Mouse (Mus musculus) lung, postnatal 4 days (tissue): ENCODE measurements around the gene Deup1.

Experiments used
- DNase-seq, 2 experiments: peaks; one replicate each; pipeline ENCODE4 v3.0.0; 2021

Deup1 gene

DNA sequence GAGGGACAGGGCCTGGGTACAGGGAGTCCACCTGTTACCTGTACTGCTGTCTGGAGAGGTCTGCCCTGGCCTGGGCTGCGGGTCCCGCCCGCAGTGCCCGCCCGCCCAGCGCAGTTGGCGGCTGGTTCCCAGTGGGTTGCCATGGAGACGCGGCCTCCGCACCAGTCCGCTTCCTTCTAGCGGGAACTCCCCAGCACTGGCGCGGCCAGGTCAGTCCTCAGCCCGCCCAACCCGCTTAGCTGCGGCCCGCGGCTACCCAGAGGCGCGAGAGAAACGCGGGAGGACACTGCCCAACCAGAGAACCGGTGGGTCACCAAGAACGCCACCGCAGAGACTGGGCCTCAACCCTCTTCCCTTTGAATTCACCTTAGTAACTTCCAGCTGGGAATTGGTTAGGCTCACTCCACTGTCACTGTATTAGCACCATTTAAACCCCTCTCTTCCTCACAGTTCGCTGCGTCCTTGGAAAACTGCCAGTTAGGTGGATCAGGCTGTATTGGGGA lies at the start of gene Deup1:
TSS of gene Deup1 (minus strand) at position 149 of the 503 bp plus-strand sequence.
- peak; percentile 45 to 60 for DNase-seq

DNA sequence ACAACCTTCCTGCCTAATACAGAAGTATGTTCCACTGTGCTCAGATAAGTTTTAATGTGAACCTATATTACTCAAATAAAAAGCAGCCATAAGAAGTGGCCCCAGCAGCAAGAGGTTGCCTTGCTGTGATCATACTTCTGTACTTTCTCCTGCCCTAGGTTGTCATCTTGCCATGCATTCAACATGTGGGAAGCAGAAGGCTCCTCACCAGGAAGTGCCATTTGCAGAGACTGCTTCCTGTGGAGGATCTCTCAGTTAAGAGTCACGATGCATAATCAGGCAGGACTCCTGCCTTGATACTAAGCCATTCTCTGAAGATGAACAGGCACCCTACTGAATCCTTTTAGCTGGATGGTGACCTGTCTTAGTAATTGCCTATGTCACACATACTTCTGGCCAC lies 44.5 kb upstream of the Deup1 start:
- DNase-seq = no peak

DNA sequence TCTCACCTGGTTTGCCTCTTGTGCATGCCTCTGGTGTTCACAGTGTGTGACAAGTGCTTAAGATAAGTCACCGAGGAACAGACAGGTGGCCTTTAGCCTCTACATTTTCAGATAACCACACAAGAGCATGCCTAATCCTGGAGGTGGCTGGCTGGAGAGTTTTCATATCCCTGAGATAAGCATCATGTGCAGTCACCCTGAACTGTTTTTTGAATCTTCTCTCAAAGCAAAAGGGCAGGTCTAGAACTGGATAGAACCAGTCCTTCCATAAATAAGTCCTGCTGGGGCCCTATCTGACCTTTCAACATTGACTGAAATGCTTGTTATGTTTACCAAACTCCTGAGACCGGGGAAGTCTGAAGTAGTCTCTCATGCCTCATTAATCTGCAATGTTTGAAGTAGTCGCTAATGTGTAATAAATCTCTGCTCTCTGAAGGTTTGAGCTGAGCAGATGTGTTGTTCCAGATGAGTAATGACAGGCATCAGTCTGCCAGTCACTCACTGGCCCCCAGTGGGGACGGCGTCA lies 42.3 kb upstream of the Deup1 start:
- DNase-seq = peak in 1 of 2 experiments; percentile 11

DNA sequence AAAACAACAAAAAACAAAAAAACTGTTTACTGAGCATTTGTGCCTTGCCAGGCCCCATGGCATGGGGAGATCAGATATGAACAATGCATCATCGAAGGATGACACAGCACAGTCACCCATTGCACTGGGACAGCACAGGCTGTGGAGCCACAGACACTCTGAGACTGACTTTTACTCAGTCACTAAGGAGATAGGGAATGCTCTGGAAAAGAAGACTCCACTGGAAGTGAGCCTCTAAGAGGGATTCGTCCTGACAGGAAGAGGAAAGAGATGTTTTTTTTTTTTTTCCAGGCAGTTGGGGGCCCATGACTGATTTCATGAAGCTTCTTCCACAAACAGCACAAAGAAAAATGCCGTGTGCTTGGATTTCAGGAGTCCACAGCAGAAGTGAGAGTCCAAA lies 41.7 kb upstream of the Deup1 start:
- no peak for DNase-seq

DNA sequence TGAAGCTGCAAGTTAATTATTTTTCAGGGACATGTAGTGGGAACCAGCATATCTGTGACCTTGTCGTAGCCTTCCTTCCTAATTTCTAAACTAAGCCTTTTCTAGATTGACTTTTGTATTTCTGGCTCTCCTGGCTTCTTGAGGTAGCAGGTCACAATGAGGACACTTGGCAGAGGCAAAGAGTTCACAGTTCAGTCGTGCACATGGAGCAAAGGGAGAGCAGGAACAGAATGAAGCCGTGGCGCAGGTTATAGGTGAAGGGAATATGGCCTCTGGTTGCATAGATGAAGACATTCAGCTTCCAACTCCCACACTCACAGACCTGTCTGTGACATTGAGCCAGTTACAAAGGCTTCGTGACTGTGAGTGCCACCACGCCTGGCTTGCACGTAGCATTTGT lies 36.9 kb upstream of the Deup1 start:
- no peak for DNase-seq

DNA sequence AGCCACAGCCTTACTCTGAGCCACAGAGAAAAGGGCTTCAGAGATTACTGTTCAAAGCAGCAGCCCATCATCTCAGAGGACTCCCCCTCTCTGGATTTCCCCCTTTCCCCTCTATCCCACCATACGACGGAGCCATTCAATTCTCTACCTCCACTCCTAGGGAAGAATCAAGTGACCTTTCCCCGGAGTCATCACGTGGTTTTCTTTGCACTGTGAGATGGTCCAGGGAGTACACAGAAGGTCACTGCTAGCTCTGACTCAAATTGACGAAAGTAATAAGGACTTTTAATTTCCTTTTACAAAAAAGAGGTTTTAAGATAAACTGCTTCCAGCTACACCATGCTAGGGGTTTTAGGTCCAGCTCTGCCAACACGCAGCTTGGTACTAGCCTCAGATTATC lies 31.3 kb upstream of the Deup1 start:
- no peak for DNase-seq

DNA sequence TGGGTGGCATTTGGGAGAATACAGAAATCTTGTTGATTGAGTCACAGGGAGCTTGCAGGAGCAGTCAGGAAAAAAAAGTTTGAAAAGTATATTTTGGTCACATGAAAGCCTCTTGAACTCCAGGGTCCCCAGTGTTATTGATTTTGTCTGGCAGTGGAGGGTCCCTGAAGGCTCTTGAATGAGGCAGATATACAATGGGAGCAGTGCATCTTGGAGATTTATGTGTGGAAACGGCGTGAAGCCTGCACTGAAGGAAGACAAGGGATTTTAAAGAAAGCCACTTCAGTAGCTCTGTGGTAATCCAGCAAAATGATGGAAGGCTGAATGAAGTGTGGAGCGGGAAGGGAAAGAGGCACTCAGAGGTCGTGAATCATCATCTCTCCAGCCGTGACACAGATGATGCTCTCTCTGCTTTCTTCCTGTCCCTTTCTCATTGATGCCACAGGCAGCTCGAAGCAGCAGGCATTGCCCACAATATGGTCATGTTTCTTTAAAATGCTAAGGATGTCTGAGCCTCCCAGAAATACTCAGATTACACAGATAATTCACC lies 30.6 kb upstream of the Deup1 start:
- DNase-seq = no peak

DNA sequence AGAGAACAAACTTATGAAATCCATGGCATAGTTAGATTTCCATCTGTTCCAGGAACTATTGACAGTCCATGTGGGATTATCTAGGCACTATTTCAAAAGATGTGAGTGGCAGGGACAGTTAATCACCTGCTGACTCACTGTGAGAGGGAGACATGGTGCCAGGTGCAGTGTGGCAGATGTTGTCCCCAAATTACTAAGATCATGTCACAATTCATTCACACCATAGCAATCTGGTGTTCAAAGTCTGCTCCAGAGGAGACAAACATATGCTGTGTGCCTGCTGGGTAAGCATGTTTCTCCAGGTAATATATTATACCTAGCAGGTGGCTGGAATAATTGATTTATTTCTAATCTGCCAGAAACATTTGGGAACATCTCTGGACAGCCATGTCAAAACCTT lies 25.3 kb upstream of the Deup1 start:
- no peak for DNase-seq

DNA sequence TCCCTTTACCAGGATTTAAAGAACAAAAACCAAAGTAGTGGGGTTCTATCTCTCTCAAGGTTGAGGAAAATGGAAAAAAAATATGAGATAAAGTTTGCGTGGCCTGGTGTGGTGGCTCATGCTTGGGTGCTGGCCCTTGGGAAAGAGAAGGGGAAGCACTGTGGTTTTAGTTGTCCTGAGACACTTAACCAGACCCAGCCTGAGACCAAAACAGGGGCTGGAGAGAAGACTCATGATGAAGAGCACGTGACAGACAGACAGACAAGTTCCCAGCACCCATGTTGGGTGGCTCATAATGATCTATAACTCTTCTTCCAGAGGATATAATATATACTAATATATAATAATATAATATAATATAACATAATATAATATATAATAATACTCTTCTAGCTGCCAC lies 22.2 kb upstream of the Deup1 start:
- DNase-seq = no peak

DNA sequence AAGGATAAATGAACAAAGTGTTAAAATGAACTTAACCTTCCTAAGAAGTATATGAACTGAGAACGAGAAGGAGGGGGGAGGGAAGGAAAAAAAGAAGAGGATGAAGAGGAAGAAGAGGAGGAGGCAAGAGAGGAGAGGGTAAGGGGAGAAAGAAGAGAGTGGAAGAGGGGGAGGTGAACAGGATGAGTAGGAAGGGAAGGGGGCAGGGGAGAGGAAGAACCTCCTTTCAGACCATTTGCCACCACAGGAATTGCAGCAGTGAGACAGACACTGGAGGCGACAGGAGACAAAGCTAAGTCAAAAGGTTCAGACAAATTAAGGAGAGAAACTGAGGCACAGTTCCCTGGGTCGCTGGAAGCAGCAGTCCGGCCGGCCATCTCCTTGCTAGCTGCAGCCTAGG lies 349 bp downstream of the Deup1 start:
- DNase-seq = no peak

DNA sequence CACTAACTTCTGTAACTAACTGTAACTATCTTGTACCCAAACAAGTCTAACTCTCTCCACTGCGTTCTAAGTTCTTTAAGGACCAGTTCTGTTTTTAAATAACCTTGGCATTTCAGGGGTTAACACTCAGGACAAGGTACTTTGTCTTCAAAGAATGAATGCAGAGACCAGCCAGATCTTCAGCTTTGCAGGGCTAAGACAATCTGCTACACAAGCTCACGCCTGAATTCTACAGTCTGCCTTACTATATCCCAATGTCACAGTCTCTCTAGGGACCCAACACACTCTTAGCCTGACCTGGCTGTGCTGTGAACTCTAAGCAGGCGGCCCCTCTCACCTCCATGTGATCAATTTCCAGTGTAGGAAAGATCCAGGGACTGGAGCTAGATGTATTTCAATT lies 3.0 kb downstream of the Deup1 start:
- no peak for DNase-seq

DNA sequence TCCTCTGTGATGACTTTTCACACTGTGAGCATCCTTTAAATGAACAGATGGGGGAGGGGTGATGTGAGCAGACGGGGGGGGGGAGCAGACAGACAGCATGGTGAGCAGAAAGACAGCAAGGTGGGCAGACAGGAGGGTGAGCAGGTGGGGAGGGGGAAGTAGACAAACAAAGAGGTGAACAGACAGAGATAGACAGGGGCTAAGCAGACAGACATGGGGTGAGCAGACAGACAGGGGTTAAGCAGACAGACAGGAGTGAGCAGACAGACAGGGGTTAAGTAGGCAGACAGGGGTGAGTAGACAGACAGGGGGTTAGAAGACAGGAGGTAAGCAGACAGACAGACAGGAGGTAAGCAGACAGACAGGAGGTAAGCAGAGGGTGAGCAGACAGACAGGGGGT lies 8.0 kb downstream of the Deup1 start:
- DNase-seq = no peak

DNA sequence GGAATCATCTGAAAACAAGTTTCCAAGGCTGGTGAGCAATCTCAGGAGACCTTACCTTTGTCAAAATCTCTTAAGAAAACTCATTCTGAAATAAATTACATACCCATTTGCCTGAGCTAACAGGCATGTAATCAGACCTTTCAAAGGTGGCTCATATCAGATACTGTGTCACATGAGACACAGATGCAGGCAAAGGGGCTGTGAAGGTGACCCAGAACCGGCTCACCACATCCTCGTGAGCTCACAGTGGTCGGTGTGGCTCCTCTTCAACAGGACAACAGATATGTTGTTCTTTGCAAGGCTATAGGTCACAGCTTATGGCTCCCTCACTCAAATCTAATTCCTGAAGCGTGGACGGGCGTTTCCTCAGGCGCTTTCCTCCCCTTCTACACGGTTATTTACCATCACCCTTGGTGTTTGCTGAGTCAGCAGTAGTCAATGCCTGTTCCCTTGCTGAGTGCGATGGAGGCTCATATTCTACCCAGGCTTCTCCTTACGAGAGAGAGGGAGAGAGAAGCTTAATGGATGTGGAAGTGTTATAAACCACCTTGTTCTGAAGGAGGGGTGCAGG lies 8.6 kb downstream of the Deup1 start:
- no peak for DNase-seq

DNA sequence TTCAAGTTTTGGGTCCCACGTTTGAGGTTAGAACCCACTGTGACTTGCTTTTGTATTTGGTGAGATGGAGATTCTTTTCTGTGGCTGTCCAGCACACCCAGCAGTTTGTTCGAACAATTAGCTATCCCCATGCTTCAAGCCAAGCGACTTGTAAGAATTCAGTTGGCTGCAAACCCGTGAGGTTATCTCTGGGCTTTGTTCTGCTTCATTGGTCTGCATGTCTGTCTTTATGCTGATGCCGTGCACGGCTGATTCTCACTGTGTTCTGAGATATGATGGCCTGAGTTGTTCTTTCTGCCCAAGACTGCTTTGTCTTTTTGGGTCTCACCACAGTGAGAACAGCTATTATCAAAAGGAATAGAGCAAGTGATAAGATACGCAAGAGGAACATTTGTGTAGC lies 10.7 kb downstream of the Deup1 start:
- no peak for DNase-seq

DNA sequence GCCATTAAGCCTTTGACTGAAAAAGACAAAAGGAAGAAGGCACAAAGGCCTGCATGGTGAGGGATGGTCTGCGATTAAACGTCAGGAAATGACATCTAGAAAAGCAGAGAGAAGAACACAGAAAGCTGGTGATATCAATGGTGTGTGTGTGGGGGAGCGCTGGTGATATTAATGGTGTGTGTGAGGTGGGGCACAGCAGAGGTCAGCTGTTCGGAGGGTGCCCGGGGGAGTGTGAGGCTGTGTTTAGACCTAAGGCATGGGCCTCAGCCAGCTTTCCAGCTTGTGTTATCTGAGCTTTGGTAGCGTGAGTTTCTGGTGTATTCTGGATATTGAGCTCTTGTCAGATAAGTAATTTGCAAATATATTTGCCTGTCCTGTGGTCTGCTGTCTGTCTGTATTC lies 11.3 kb downstream of the Deup1 start:
- DNase-seq = no peak

DNA sequence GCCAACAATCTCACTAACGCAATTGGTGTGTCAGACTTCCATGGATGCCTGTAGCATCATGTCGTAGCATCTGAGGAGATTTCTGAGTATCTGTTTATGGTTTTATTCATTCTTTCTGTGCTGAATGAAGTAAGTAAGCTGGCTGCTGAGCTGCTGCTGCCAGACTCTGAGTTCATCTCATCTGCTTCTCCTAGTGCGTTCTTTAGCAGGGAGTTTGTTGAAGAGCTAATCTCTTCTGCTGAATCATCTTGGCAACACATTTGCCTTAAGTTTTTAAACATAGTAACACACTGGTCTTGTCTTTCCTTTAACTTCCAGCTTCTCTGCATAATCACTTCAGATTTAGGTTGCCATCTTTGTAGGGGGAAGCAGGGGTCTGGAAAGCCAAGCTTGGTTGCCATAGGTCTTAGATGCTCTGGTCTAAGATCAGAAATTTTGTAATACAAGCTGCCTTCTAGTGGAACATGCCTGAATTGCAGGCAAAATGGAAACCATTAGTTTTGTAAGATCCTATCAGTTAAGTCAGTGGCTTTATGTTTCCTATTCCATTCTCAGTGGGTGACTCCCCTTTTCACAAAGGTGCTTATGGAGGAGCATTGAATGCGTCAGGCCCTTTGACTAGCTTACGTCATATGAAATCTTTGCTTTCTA lies 18.3 kb downstream of the Deup1 start:
- no peak for DNase-seq

DNA sequence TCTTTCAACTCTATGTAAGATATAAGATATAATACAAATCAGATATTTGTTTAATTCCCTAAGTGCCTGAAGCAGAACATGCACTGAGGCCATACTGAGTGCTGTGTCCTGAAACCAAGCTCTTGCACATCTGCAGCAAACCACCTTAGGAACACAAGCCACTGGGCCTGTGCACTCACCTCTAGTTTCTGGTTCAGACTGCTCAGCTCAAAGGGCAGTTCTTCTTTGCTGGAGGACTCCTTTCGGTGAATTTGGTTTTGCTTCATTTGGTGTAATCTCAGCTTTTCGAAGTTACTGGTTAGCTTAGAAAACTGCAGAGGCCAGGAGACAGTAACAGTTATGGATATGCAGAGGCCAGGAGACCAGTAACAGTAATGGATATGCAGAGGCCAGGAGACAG lies 20.1 kb downstream of the Deup1 start:
- no peak for DNase-seq

DNA sequence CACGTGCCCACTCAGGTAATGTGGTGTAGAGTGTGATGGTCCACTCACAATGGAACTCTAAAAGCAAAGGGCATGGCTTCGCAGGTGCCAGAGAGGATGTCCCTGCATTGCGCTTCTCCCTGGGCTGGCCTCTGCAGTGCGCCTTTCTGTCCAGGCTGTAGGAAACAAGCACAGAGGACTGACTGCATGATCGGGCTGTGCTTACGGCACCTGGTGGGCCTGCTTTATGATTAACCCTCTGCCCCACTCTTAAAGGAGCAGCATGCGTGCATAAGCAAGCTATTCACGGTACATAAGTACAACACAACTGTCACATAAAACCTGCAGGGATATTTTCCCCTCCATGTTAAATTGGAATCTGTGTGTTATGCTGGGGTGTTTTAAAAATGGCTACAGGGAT lies 24.6 kb downstream of the Deup1 start:
- DNase-seq = no peak

DNA sequence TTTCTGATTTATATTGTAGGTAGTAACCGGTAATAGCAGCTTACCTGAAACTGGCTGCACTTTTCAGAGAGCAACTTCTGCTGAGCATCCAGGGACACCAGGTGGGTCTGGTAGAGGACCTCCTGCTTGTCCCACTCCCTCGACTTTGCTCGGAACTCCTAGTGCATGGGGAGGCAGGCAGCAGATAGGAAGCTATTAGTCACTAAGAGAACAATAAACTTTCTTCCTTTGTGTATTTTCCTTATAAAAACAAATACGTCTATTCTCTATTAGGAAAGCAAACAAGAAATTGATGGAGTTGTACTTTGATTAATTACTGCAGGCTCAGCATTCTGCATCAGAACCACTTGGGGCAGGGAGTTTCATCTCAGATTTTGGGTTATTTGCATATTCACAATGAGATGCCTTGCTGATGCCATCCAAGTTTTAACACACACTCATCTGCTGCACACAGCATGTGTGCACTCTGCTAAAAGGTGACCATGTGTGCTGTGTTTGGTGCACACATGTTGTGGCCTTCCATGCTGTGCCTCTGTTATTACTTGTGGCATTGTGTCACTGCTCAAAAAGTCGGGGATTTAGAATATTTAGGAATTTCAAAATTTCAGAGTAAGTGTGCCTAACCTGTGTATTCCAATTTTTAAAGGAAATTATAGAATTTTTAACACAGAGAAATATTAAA lies 26.7 kb downstream of the Deup1 start:
- DNase-seq = no peak

DNA sequence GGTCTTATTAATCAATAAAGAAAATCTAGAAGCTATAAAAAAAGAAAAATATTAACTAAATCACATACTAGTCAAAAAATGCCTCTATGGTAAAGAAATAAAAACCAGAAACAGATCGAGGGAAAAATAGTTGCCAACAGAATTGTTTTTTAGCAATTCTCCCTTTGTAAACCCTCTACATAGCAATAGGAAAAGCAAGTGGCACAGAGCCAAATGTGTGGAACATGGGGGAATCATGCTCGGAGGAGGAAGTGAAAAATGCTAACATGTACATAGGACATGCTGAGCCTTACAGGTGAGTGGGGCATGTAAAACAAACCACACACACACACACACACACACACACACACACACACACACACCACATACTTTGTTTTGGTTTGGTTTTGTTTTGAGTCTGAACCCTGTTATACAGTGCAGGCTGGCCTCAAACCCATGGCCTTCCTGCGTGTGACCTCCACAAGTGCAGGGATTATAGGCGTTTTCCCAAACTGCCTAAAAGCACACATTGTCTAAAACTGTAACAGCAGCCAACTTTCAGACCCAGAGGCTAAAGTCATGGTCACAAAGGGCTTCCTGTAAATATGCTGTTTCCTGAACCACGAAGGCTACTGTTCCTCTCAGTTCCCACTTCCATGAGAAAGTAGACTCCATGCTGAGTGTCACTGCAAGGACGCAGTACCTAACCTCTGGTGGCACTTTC lies 27.4 kb downstream of the Deup1 start:
- no peak for DNase-seq

DNA sequence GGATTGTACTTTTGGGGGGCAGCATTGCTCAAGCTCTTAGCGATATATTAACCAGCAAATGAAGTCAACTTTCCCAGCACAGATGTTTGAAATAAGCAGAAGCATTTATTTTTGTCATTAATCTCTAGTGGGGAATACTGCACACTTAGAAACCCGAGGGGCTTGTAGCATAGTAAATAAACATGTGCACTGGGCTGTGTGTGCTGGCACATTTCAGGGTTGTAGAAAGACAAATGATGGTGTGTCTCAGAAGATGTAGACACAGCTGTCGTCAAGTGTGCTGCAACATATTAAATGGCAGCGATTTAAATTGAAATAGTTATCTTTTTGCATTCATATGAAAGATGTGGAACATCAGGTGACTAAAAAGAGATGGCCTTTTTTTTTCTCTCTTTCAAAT lies 31.1 kb downstream of the Deup1 start:
- no peak for DNase-seq

DNA sequence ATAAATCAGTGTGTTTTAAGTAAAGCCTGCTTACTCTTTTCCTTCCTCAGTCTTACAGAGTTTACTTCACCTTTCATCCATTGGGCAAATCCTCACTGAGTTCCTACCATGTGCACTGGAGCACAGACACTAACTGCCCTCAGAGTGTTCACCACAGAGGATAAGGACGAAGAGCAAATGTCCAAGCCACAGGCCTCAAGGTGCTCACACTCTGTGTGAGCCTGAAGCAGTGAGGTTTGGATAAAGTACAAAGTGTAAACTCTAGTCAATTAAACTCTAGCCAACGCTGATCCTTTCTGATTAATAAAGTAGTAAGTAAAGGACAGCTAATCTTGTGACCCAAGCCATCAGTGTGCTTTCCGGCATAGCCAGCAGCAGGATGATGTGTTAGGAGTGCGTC lies 33.6 kb downstream of the Deup1 start:
- no peak for DNase-seq

DNA sequence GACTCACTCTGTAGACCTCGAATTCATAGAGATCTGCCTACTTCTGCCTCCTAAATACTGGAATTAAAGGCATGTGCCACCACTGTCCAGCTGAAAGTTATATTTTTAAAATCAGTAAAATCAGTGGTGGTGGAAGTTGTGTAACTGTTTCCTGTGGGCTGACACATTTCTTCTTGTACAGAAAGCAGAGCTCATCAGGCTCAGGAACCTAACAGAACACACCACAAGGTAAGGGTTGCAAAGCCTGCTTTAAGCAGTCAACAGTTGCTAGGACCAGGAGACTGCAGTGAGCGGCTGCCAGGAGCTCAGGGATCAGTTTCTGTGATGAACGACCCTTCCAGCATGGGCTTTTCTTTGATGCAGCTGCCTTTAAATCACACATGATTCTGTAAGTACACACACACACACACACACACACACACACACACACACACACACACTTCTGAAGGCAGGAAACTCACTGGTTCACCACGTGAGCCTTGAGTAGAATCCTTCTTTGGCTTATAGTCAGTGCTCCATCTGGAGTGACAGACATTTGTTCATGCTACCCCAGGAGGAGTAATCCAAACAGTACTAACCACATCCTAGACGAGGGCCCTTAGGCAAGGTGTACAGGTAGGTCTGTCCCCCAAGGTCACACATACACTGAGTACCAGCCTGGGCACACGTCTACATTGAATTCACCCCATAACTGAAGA lies 40.4 kb downstream of the Deup1 start:
- no peak for DNase-seq
